Mouse (Mus musculus) retina, postnatal 1 day (tissue): ENCODE measurements at regions not wholly inside any gene's neighbourhood (a gene's known extent, or its start where the extent isn't known, plus 50 kb on each side); places are given as distances from the start of the nearest gene placed in this dataset.

ENCODE experiments used
- DNase-seq: peaks from one replicate; pipeline ENCODE4 v3.0.0-alpha.2; 2012

DNA sequence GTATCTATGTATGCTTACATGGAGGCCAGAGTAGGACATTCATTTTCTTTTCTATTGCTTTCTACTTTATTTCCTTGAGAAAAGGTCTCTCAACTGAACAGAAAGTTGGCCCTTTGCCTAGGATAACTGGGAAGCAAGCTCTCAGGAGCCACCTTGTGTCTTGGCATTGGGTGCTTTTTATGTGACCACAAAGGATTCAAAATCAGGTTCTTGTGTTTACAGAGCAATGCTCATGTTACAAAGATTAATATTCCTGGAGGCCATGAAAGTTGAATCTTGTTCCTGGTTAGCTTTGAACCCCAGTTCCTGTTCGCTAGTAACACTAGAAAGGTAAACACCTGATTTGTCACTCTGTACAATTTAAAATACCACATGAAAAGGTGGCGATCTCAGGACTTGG is 65.2 kb upstream of the Impad1 start:
- no peak for DNase-seq
